Mouse (Mus musculus) cerebellum, adult 2 months (tissue): ENCODE measurements at regions not wholly inside any gene's neighbourhood (a gene's known extent, or its start where the extent isn't known, plus 50 kb on each side); places are given as distances from the start of the nearest gene placed in this dataset.
A peak's percentile ranks its signal among the peaks of the same experiment; 100 is the strongest.

Source experiments
- DNase-seq, 2 experiments: peaks; one replicate each; pipeline ENCODE4 v3.0.0; 2021
- H3K27ac ChIP-seq: fragments of 200-500 bp; 2 replicates; pipeline ENCODE4 v1.5.1; 2012; ENCODE audit warnings: low read length, control low read depth, inconsistent platforms; ENCODE audit not compliant: insufficient read depth
- H3K27me3 ChIP-seq: fragments of 200-500 bp; 2 replicates; pipeline ENCODE4 v1.6.1; 2012; ENCODE audit warnings: inconsistent platforms, mild to moderate bottlenecking, low read length, moderate library complexity; ENCODE audit not compliant: control insufficient read depth, insufficient read depth
- H3K4me1 ChIP-seq: fragments of 200-500 bp; 2 replicates; pipeline ENCODE4 v1.6.1; 2011; ENCODE audit warnings: low read length; ENCODE audit not compliant: control insufficient read depth, insufficient read depth
- H3K4me3 ChIP-seq: fragments of 200-500 bp; replicated peaks from 2 replicates; pipeline ENCODE3; 2011; ENCODE audit warnings: mild to moderate bottlenecking, low read depth, low read length, control low read depth; ENCODE audit not compliant: insufficient read depth
- CTCF ChIP-seq: fragments of 200-500 bp; IDR thresholded peaks from 2 replicates; pipeline ENCODE4 v1.5.1; 2011; ENCODE audit warnings: low read depth, mild to moderate bottlenecking, control low read depth, low read length, moderate library complexity, borderline replicate concordance; ENCODE audit not compliant: insufficient read depth
- POLR2A ChIP-seq: fragments of 200-500 bp; IDR thresholded peaks from 2 replicates; pipeline ENCODE4 v1.6.1; 2011; ENCODE audit warnings: low read length, control low read depth, borderline replicate concordance; ENCODE audit not compliant: insufficient read depth
- WGBS: fragments of 180-500 bp; shearing (Covaris S2); methylation state at CpG from one replicate; pipeline ENCODE4 v1.1.7; 2018; 5-methylcytosine and 5-hydroxymethylcytosine counted together

GRCm38 (mm10) chr9:115764136-115764535 lies 145.1 kb upstream of the Gadl1 start:
- no peak for DNase-seq
- no peak overlapping the region for H3K4me3 ChIP-seq
- WGBS, result 62% methylated on average over 5 of the region's 5 CpGs
- H3K27me3 ChIP-seq, result no peaks in the 10 kb centered on the region
- no peak overlapping the region for H3K27ac ChIP-seq
- TF ChIP-seq POLR2A, result no peak
- no peak for TF ChIP-seq CTCF
- no peaks in the 10 kb centered on the region for H3K4me1 ChIP-seq

- 16% methylated on average over 6 of the region's 6 CpGs for WGBS
- H3K27ac ChIP-seq, result no peak overlapping the region
- no peaks in the 10 kb centered on the region for H3K4me1 ChIP-seq
- no peak overlapping the region for H3K4me3 ChIP-seq
- DNase-seq, result no peak
- TF ChIP-seq CTCF (no peak), POLR2A (no peak)
- no peaks in the 10 kb centered on the region for H3K27me3 ChIP-seq
These were observed 142.8 kb upstream of the Gadl1 start for GRCm38 (mm10) chr9:115766471-115766870.

- peak; percentile 17 to 23 for DNase-seq
- peaks cover 3% of the 10 kb centered on the region; the same call in 1 of the 2 replicates for H3K4me1 ChIP-seq
- no peak overlapping the region for H3K27ac ChIP-seq
- TF ChIP-seq CTCF (no peak), POLR2A (no peak)
- H3K4me3 ChIP-seq, result no peak overlapping the region
- H3K27me3 ChIP-seq, result no peaks in the 10 kb centered on the region; the same call in 1 of the 2 replicates
- 44% methylated on average over 8 of the region's 8 CpGs for WGBS
These were observed 134.1 kb upstream of the Gadl1 start for GRCm38 (mm10) chr9:115775112-115775511.

DNA sequence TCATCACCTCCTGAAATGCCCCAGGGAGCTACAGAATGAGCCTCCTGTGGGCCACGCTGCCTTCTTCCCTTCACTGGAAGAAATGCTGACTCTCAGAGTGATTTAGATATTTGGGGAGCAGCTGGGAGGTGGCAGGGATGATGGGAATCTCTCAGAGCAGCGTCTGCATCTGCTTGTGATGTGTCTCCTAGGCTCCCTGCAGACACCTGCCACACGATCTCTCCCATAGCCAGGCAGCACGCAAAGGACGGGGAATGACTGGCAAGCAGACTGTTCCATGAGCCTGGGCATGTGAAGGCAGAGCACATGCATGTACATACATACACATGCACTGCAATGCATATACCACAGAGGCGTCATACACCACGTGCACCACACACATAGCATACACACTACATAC lies 133.4 kb upstream of the Gadl1 start:
- Histone ChIP-seq H3K27me3 (no peaks in the 10 kb centered on the region; the same call in 1 of the 2 replicates), H3K4me1 (peaks cover 3% of the 10 kb centered on the region; the same call in 1 of the 2 replicates), H3K4me3 (no peak overlapping the region), H3K27ac (no peak overlapping the region)
- WGBS, result 66% methylated on average over 7 of the region's 7 CpGs
- DNase-seq, result no peak
- no peak for TF ChIP-seq CTCF
- TF ChIP-seq POLR2A, result no peak

DNA sequence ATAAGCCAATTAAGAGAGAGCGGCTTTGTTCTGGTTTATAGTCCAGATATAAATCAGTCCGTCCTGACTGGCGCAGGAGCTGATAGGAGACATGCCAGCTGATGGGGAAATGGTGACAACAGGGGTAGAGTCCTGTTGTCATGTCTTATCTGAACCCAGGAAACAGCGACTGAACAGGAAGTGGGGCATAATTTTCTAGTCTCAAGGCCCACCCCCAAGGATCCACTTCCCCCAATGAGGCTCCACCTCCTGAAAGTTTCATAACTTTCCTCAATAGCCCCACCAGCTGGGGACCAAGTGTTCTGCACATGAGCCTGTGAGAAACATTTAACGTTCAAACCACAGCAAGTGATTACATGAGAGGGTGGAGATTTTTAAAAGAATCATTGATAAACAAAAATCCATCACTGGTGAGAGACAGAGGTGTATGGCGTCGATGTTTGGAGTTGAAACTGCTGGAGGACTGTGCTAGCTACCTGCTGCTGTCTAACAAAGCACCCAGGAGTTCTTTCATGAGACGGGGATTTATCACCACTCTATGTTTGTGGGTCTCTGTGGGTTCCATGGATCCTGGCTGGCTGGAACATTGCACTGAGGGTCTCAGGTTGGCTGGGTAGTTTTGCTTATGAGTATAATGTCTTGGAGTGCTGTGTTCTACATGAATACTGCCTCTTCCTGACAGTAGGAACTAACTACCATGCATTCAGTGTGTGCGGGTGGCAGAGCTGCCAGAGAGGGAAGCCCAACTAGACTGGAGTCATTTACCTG lies 132.0 kb upstream of the Gadl1 start:
- H3K4me1 ChIP-seq, result peaks cover 3% of the 10 kb centered on the region; the same call in 1 of the 2 replicates
- no peaks in the 10 kb centered on the region; the same call in 1 of the 2 replicates for H3K27me3 ChIP-seq
- TF ChIP-seq POLR2A (no peak), CTCF (no peak)
- H3K27ac ChIP-seq, result no peak overlapping the region
- no peak overlapping the region for H3K4me3 ChIP-seq
- WGBS, result 90% methylated on average over 9 of the region's 9 CpGs
- DNase-seq, result no peak

DNA sequence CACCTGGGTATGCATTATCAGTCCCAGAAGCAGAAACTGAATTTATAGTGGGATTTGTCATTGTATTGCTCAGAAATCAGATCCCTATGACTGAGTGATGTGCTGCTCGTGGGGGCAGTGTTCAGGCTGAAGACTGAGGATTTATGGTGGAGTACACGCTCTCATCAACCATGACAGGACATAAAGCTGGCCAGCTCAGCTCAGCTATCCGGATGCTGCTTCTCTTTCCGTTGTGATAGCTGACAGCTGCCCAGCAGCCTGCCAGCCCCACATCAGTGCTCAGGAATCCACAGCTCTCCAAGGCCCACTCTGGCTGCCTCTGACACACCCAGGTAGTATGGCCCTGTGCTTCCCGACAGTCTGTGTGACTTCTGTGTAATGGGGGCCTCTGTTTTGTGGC lies 130.4 kb upstream of the Gadl1 start:
- 53% methylated on average over 5 of the region's 5 CpGs for WGBS
- no peak for DNase-seq
- H3K27me3 ChIP-seq, result no peaks in the 10 kb centered on the region; the same call in 1 of the 2 replicates
- peaks cover 3% of the 10 kb centered on the region; the same call in 1 of the 2 replicates for H3K4me1 ChIP-seq
- H3K4me3 ChIP-seq, result no peak overlapping the region
- H3K27ac ChIP-seq, result no peak overlapping the region
- TF ChIP-seq CTCF (no peak), POLR2A (no peak)

DNA sequence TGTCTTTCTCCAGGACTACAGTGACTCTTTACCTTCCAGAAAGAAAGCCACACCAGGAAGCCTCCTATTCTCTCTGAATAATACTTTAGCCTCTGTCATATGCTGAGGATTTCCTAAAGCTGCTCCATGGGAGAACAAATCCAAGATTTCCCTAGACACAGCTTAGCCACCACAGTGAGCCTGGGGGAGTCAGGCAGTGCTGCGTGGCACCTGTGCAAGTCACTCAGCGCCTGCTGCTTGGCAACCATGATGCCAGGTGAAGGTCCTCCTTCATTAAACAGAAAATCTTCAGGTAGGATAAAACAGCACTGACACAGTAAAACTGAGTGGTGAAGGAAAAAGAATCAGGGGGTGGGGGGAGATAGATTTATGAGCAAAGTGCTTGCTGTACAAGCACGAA lies 109.9 kb upstream of the Gadl1 start:
- no peak for TF ChIP-seq CTCF
- TF ChIP-seq POLR2A, result no peak
- 81% methylated on average over 3 of the region's 3 CpGs for WGBS

DNA sequence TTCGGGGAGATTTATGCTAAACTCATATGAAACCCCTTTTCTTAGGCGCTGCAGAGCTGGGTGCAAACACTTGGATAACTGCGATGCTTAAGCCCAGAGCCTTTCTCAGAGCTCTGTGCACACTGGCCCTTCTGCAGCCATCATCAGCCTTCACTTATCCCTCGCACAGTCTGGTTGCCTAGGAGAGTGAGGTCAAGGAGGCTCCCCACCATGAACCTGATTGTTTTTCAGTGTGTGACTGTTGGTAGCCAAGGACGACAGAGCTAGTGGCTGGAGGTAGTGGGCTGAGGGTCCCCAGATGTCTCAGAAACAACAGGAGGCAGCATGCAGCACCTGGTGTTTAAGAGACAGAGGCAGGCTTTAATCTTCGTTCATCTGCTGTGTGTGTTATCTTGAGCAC lies 108.6 kb upstream of the Gadl1 start:
- H3K4me3 ChIP-seq, result no peak overlapping the region
- 27% methylated on average over 6 of the region's 6 CpGs for WGBS
- TF ChIP-seq POLR2A (no peak), CTCF (no peak)
- H3K4me1 ChIP-seq, result no peaks in the 10 kb centered on the region
- no peak overlapping the region for H3K27ac ChIP-seq
- no peaks in the 10 kb centered on the region for H3K27me3 ChIP-seq
- DNase-seq, result no peak

More for the DNA sequence above, 109.9 kb upstream of the Gadl1 start:
- Histone ChIP-seq H3K27ac (no peak overlapping the region), H3K4me1 (no peaks in the 10 kb centered on the region), H3K27me3 (no peaks in the 10 kb centered on the region), H3K4me3 (no peak overlapping the region)
- no peak for DNase-seq
